Mouse (Mus musculus) adrenal gland, postnatal 4 days (tissue): Measurements from ENCODE around the gene AI837181. TPM values are rescaled to one million over a fixed set of nuclear protein-coding genes. Genes with fewer than 3 reads are reported as not detected.
"Not testable (repeated sequence)": the region's sequence is repeated elsewhere in the genome, so short reads cannot be mapped to it uniquely, and the experiment has no call there.

Source experiments
- DNase-seq, 2 experiments: peaks; one replicate each; pipeline ENCODE4 v3.0.0; 2021 to 2022; ENCODE audit warnings: low spot score in 2 of 2, mixed read lengths in 2 of 2
- long read RNA-seq, 2 experiments: library from polyadenylated mRNA; stranded (forward); transcript quantifications; one replicate each; pipeline ENCODE4 v2.0.0; 2021
- total RNA-seq, 2 experiments: library from RNA; stranded (reverse); gene quantifications; 2 replicates each; pipeline ENCODE4 v1.2.3; 2021

Gene AI837181
- 10 to 100 TPM; 55.1 to 56.7 TPM for total RNA-seq
- long read RNA-seq, experiment 1, transcript AI837181-202 (2 exons, 1,528 nt): major isoform, 23 of 58 reads
- long read RNA-seq, experiment 1, partial matches to known transcripts: 31 of 58 reads
- long read RNA-seq, experiment 1, other reads (novel, unspliced or antisense): 0 of 58 reads
- long read RNA-seq, experiment 2, transcript AI837181-201 (2 exons, 1,529 nt): minor isoform, 6 of 109 reads
- long read RNA-seq, experiment 2, transcript AI837181-202 (2 exons, 1,528 nt): major isoform, 48 of 109 reads
- long read RNA-seq, experiment 2, partial matches to known transcripts: 0 of 109 reads
- long read RNA-seq, experiment 2, other reads (novel, unspliced or antisense): 55 of 109 reads

- DNase-seq: peak; percentile 90 to 98
Observed at GRCm38 (mm10) chr19:5424782-5425741, at the start of gene AI837181, which contains the start of gene Drap1. AI837181 (plus strand) TSS chr19:5425144. Drap1 (minus strand) TSS chr19:5424979.

- DNase-seq: no peak
Observed at GRCm38 (mm10) chr19:5377446-5377845, 47.5 kb upstream of the AI837181 start.

- DNase-seq: no peak
Observed at GRCm38 (mm10) chr19:5383326-5383725, 41.6 kb upstream of the AI837181 start.

GRCm38 (mm10) chr19:5384715-5385114 lies 40.2 kb upstream of the AI837181 start:
- no peak for DNase-seq

GRCm38 (mm10) chr19:5388011-5388441 lies 36.9 kb upstream of the AI837181 start:
- DNase-seq: no peak

- DNase-seq: peak; percentile 86 to 90
Observed at GRCm38 (mm10) chr19:5388588-5389242, 36.2 kb upstream of the AI837181 start, which contains the start of gene Sart1. Sart1 (minus strand) TSS chr19:5388703.

- DNase-seq: no peak
Observed at GRCm38 (mm10) chr19:5389647-5390046, 35.3 kb upstream of the AI837181 start.

GRCm38 (mm10) chr19:5390416-5390815 lies 34.5 kb upstream of the AI837181 start:
- DNase-seq: no peak

- peak; percentile 39 to 63 for DNase-seq
Observed at GRCm38 (mm10) chr19:5392892-5393291, 32.1 kb upstream of the AI837181 start.

GRCm38 (mm10) chr19:5394168-5394567 lies 30.8 kb upstream of the AI837181 start:
- no peak for DNase-seq

- no peak for DNase-seq
Observed at GRCm38 (mm10) chr19:5395371-5395770, 29.6 kb upstream of the AI837181 start.

GRCm38 (mm10) chr19:5401073-5401472 lies 23.9 kb upstream of the AI837181 start:
- DNase-seq: not testable (repeated sequence)

- DNase-seq: no peak
Observed at GRCm38 (mm10) chr19:5402293-5402692, 22.7 kb upstream of the AI837181 start, which contains the start of gene Tsga10ip. Tsga10ip (minus strand) TSS chr19:5402526.

- DNase-seq: no peak
Observed at GRCm38 (mm10) chr19:5405924-5406323, 19.0 kb upstream of the AI837181 start.

- not testable (repeated sequence) for DNase-seq
Observed at GRCm38 (mm10) chr19:5406531-5407126, 18.3 kb upstream of the AI837181 start.

- DNase-seq: no peak
Observed at GRCm38 (mm10) chr19:5407133-5407532, 17.8 kb upstream of the AI837181 start.

- DNase-seq: no peak
Observed at GRCm38 (mm10) chr19:5408057-5409001, 16.6 kb upstream of the AI837181 start.

GRCm38 (mm10) chr19:5409068-5409467 lies 15.9 kb upstream of the AI837181 start:
- DNase-seq: no peak

- DNase-seq: no peak
Observed at GRCm38 (mm10) chr19:5410641-5411040, 14.3 kb upstream of the AI837181 start.
